Mouse (Mus musculus): ENCODE measurements around the gene Gab1.

Gab1 gene

DNA sequence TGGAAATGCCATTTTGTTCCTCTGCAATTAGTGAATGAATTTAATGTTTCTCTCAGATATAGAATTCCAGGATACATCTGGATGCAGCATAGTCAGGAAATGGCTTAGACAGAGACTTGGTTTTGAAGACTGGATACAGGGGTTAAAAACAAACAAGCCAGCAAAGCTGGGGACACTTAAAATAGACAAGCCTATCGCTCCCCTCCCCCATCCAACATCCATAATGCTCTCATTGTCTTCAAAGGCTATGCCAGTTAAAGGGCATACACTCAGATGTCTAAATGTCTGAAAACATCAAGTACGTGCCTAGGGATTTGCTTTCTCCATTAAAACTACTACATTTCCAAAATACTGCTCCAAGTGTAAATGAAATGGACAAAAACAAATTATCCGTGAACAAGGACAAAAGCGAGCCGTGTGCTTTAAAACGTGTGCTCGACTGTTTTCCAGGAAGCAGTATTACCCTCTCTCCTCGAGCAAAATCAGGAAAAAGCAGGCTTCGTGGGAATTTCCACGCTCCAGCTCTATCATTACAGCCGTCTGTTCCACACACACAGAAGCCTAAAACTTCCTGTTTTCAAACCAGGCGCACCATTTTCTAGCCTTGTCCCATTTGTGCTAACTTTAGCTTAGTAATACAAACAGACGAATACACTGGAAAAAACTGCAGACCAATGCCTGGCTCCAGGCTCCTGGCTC, 72.4 kb downstream of the Gab1 start:
- DNase-seq = no peak

DNA sequence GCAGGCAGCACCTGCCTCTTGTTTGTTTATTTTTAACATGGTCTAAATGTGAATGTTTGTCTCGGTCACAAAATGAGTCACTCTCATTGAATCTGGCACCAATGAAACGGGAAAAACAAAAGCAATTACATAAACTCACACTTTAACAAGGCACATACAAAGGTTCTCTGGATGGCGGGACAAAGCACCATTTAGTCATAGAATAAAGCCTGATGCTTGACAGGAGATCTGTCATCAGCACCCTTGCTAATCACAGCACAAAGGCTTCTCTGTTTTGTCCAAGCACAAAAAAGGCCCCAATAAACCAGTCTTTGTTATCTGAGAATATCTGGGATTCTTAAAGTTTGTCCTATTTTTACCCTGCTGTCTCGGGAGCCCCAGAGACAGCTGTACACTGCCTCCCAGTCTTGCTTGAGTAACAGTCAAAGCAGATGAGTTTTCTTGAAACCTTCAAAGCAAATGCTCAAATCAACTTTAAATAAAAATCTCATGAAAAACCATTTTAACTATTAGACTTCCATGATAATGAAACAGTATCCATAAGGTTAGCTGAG, 76.2 kb downstream of the Gab1 start:
- no peak for DNase-seq

GRCm38 (mm10) chr8:80798778-80799177, 81.5 kb downstream of the Gab1 start:
- no peak for DNase-seq

- DNase-seq = no peak
Observed at GRCm38 (mm10) chr8:80798198-80798777, 82.0 kb downstream of the Gab1 start.

DNA sequence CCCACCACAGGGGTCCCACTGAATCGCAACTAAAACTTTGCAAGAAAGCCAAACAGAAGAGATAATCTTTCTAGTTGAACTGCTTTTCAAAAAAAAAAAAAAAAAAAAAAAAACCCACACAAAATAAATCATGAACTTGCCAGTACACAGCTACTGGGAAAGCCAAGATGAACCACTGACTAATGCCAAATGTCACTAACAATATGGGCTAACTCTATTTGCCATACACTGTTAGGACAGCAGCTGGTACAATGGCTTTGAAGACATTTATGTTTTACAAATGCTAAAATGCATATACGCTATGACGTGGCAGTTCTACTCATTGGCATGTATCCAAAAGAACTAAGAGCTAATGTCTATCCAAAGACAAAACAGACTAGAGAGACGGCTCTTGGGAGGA, 84.2 kb downstream of the Gab1 start:
- DNase-seq = no peak

DNA sequence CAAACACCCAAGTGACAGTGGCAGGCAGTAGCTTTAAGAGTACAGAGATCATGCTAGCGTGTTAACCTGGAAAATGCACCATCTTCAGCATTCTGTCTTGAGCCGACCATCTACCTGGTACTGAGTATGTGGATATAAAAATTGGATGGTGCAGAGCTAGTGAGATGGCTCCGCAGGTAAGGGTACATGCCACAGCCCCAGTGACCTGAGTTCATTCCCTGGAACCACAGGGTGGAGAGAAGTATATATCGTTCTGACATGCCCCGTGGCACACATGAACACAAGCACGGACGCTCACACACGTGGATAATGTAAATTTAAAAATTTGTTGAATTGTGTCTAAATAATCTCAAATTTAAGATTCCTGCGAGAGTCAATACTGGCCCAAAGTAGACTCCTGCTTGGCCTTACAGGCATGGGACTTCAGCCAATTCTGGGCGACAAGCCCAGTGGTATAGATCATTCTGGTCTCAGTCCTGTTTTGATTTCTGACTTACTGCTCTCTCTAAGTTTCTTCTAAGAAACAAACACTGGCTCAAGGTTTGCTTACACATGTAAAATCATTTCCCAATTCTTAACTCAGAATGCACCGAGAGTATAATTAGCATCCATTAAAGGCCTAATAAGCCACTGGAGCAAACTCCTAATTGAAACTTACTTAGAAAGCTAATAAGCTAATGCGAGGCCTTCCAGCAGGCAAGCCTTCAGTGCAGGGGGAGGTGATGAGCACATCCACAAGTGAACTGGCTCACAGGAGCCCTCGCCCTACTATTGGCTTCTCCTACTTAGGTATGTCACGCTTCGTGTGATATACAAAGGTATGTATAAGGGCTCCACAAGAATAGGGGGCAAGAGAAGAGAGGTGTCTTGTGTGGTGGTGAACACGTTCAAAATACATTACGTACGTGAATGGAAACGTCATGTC, 85.5 kb downstream of the Gab1 start:
- DNase-seq = no peak

DNA sequence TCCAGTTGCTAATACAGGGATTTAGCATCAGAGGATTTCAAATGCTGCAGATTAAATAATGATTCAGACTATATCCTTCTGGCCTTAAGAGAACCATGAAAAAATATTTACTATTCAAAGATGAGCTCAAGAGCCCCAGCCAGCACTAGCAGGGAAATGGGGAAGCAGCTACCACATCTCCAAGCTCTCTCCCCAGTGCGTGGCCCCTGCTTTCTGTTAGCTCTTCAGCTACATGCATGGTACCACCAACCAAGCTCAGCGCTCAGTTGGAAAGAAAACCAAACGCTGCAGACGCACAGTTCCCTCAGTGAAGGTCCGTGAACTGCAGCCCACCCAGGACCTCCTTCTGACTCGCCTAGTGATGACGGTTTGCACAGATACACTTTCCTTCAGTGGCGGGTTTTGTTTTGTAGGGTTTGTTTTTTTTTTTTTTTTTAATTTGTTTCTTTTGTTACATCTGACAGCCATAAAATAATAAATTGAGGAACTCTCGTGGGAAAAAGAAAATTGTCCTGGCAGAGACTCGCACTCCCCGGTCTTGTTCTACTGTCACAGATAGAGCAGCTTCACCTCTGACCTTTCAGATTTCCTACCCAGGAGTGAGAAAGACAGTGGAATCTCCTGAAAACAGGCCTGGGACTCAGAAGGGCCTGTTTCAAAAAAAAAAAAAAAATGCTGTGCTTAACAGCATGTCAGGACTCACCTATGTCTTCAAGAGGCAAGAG, 86.4 kb downstream of the Gab1 start:
- no peak for DNase-seq

- DNase-seq = no peak
Observed at GRCm38 (mm10) chr8:80792214-80792613, 88.1 kb downstream of the Gab1 start.

- DNase-seq = no peak
Observed at GRCm38 (mm10) chr8:80789324-80789723, 91.0 kb downstream of the Gab1 start.

DNA sequence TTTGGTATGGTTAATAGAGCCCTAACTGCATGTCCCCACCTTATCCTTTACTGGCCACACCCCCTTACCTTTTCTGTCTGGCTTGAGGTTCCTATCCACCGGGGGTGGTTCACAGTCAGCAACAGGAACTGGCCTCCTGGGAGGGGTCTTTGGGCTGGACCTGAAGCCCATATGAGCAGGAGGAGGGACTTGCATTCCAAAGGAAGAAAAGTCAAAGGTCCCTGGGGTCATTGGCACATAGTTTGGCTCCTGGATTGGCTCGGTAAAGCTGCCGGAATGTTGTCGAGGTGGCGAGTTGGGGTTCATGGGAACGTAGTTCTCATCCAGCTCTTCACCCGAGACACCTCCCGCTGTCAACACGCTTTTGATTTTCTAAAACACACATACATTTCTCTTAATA, 95.8 kb downstream of the Gab1 start:
- DNase-seq = no peak

DNA sequence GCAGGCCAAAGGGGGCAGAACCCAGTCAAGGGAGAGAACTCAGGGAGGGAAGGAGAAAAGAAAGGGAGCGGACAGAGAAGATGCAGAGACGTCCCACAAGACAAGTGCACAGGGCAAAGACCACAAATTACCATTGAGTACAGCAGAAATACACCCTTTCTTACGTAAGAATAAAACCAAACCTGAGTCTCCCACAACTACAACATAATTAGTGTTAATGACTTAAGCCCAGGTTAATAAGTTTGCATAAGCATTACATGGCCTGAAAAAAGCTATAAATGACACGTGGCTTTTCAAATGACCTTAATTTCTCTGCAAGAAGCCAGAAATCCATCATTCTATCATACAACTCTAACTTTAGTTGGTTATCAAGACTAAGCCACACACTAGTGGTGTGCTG, 97.0 kb downstream of the Gab1 start:
- DNase-seq = no peak

- DNase-seq = peak; percentile 34
Observed at GRCm38 (mm10) chr8:80781338-80781737, 99.0 kb downstream of the Gab1 start.

- DNase-seq = no peak
Observed at GRCm38 (mm10) chr8:80780271-80780670, 100.0 kb downstream of the Gab1 start.

- DNase-seq = peak; percentile 15
Observed at GRCm38 (mm10) chr8:80776436-80776835, 103.9 kb downstream of the Gab1 start.

- peak; percentile 58 for DNase-seq
Observed at GRCm38 (mm10) chr8:80772732-80773460, 107.4 kb downstream of the Gab1 start.

GRCm38 (mm10) chr8:80768451-80768850, 111.9 kb downstream of the Gab1 start:
- DNase-seq = no peak

GRCm38 (mm10) chr8:80753017-80753715, 127.2 kb downstream of the Gab1 start:
- peak; percentile 87 for DNase-seq

- no peak for DNase-seq
Observed at GRCm38 (mm10) chr8:80752429-80752828, 127.9 kb downstream of the Gab1 start.

DNA sequence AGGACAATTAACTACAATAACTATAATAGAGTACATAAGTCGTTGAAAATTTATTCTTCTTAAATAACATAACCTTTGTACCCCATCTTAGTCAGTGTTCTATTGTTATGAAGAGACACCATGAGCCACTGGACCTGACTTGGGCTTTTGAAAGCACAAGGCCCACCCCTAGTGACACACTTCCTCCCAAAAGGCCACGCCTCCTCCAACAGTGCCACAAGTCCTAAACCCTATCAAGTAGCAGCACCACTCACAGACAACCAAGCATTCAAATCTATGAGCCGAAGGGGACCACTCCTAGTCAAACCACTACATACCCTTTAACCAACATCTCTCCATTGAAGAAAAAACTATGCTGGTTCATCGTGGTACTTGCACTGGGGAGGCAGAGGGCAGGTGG, 131.2 kb downstream of the Gab1 start:
- no peak for DNase-seq

- no peak for DNase-seq
Observed at GRCm38 (mm10) chr8:80739932-80740331, 140.4 kb downstream of the Gab1 start.

GRCm38 (mm10) chr8:80739155-80739924, 141.0 kb downstream of the Gab1 start, which contains the start of gene Smarca5:
Smarca5 (minus strand) TSS chr8:80739497.
- DNase-seq = peak; percentile 97

Data from lung, postnatal 10 days (tissue).